Mouse (Mus musculus) bone marrow, adult 2 months (tissue): Measurements from ENCODE around the gene Gla.

Source experiments
- CTCF ChIP-seq: fragments of 200-500 bp; IDR thresholded peaks from 2 replicates; pipeline ENCODE4 v1.5.1; 2011; ENCODE audit warnings: low read length, control low read depth; ENCODE audit not compliant: control insufficient read depth, insufficient read depth
- POLR2A ChIP-seq: fragments of 200-500 bp; IDR thresholded peaks from 2 replicates; pipeline ENCODE4 v1.6.1; 2011; ENCODE audit warnings: low read depth, mild to moderate bottlenecking, control low read depth, low read length, borderline replicate concordance; ENCODE audit not compliant: control insufficient read depth

GRCm38 (mm10) chrX:134553326-134553725, 47.6 kb downstream of the Gla start:
- TF ChIP-seq CTCF (no peak), POLR2A (no peak)
